ENCODE assay signal across 25 mouse cellular contexts in genomic region chr7:37918926-37919325, GRCm38 (mm10).
DNase-seq lines count a peak whose midpoint lies in the region; TF ChIP-seq lines count a peak whose summit lies in the region.
"Had no signal": no experiment of that assay in that cellular context is flagged by ENCODE, and none has a peak within 500 bp of the region (broad histone marks: within the 10 kb centered on the region; RNA-seq: fewer than 3 reads in every experiment).

No protein-coding gene starts in this region.

- H3K4me1 ChIP-seq in cerebellum, adult 2 months (ENCODE audit: control insufficient read depth, insufficient read depth, low read length): peaks cover 14% of the 10 kb centered on the region
- H3K4me1 ChIP-seq: heart, embryonic 12.5 days; heart, embryonic 15.5 days; intestine, embryonic 15.5 days had no signal

- TF ChIP-seq CTCF in cerebellum, adult 2 months (IDR thresholded peaks at IDR 0.05; ENCODE audit: borderline replicate concordance, insufficient read depth, low read depth, low read length): no peak
- TF ChIP-seq CTCF in gastrocnemius, adult 2 months (IDR thresholded peaks at IDR 0.05): no peak

- no peak for TF ChIP-seq POLR2A in cerebellum, adult 2 months (IDR thresholded peaks at IDR 0.05; ENCODE audit: borderline replicate concordance, insufficient read depth, low read length)

- 42% methylated on average over 10 of the region's 10 CpGs for WGBS in cerebellum, adult 2 months

- intact Hi-C loops in gastrocnemius, adult 2 months (cut with DNase I): no loop called here
- intact Hi-C loops in left cerebral cortex, postnatal 4 days (cut with DNase I): no loop called here

- peak; percentile 60 to 65 for DNase-seq in cerebellum, postnatal 10 days
- no peak for DNase-seq in cerebellum, adult 2 months
- DNase-seq in gastrocnemius, adult 2 months: peak; percentile 40
- DNase-seq in gastrocnemius, adult 18-20 months (ENCODE audit: low spot score): no peak
- DNase-seq in left cerebral cortex, postnatal 4 days: peak; percentile 14
- DNase-seq in left cerebral cortex, adult 9 months (ENCODE audit: low spot score in 2 of 2): no peak
- peak; percentile 29 for DNase-seq in R1 (ENCODE audit: low read depth, low spot score)
- no peak for DNase-seq in layer of hippocampus, adult 9-10 months (ENCODE audit: low spot score)
- DNase-seq: adrenal gland, adult 8-10 months; adrenal gland, postnatal 25 days; cerebellum, adult 11-12 months; cerebellum, adult 9-11 months; heart, adult 18-20 months; heart, postnatal 10 days; heart, postnatal 36 days; kidney, adult 11 months had no signal

- no peak overlapping the region for H3K27ac ChIP-seq in cerebellum, adult 2 months (ENCODE audit: insufficient read depth, low read length)
- H3K27ac ChIP-seq in gastrocnemius, adult 2 months: no peak overlapping the region
- H3K27ac ChIP-seq: embryonic facial prominence, embryonic 13.5 days; forebrain, embryonic 12.5 days; forebrain, embryonic 15.5 days; heart, embryonic 15.5 days; hindbrain, embryonic 10.5 days; hindbrain, embryonic 13.5 days; intestine, embryonic 15.5 days had no signal

- H3K27me3 ChIP-seq in cerebellum, adult 2 months (ENCODE audit: control insufficient read depth, insufficient read depth, low read length): no peaks in the 10 kb centered on the region
- H3K27me3 ChIP-seq: embryonic facial prominence, embryonic 13.5 days; forebrain, embryonic 15.5 days; heart, embryonic 15.5 days; hindbrain, embryonic 13.5 days; intestine, embryonic 15.5 days had no signal

- no peak overlapping the region for H3K4me3 ChIP-seq in cerebellum, adult 2 months (replicated peaks; ENCODE audit: insufficient read depth, low read depth, low read length)
- H3K4me3 ChIP-seq in gastrocnemius, adult 2 months: no peak overlapping the region
- H3K4me3 ChIP-seq: embryonic facial prominence, embryonic 13.5 days; erythroblast, embryonic 14.5 days; forebrain, embryonic 12.5 days; forebrain, embryonic 15.5 days; heart, embryonic 12.5 days; heart, embryonic 15.5 days; hindbrain, embryonic 10.5 days; hindbrain, embryonic 13.5 days; intestine, embryonic 15.5 days had no signal

Comparison
In these comparisons a context has a peak if more than half of its experiments do, and no peak if none do; other contexts are left out.
1. DNase-seq: peak in cerebellum, postnatal 10 days (2 of 2), gastrocnemius, adult 2 months (single experiment), left cerebral cortex, postnatal 4 days (single experiment) and R1 (single experiment); none in cerebellum, adult 2 months (0 of 2), gastrocnemius, adult 18-20 months (single experiment), left cerebral cortex, adult 9 months (0 of 2) and layer of hippocampus, adult 9-10 months (single experiment).